Mouse (Mus musculus): ENCODE data around the gene Nr1i3.

GRCm38 (mm10) chr1:171212854-171213253 lies 916 bp upstream of the Nr1i3 start:
- TF ChIP-seq POLR2A (IDR thresholded peaks at IDR 0.05; ENCODE audit: control insufficient read depth in 1 of 2, insufficient read depth in 1 of 2, low read depth in 1 of 2, low read length in 2 of 2, poor library complexity in 1 of 2): no peak
- no peak for TF ChIP-seq E2F4 (IDR thresholded peaks at IDR 0.05; ENCODE audit: borderline replicate concordance, low read depth, low read length)
- TF ChIP-seq EP300 (IDR thresholded peaks at IDR 0.05; ENCODE audit: low read depth in 1 of 2, low read length in 2 of 2): no peak
- TF ChIP-seq CHD1 (IDR thresholded peaks at IDR 0.05; ENCODE audit: low read depth, low read length): no peak
- no peak for TF ChIP-seq CTCF (IDR thresholded peaks at IDR 0.05 in 2 of 3, conservative IDR thresholded peaks at IDR 0.05 in 1 of 3; ENCODE audit: control insufficient read depth in 1 of 3, insufficient read depth in 1 of 3, low read depth in 2 of 3, low read length in 3 of 3, poor library complexity in 1 of 3, severe bottlenecking in 1 of 3)
- no peak for TF ChIP-seq NELFE (IDR thresholded peaks at IDR 0.05; ENCODE audit: low read depth, low read length)
- TF ChIP-seq MAX (IDR thresholded peaks at IDR 0.05; ENCODE audit: low read length): no peak
- TF ChIP-seq RAD21 (IDR thresholded peaks at IDR 0.05; ENCODE audit: low read depth, low read length): no peak
- no peak for TF ChIP-seq NRF1 (IDR thresholded peaks at IDR 0.05; ENCODE audit: insufficient read depth, low read depth, low read length, poor library complexity, severe bottlenecking)

Measured in MEL (cell line).